Comparison of ENCODE assay signal across 8 mouse cellular contexts in the genomic region with DNA sequence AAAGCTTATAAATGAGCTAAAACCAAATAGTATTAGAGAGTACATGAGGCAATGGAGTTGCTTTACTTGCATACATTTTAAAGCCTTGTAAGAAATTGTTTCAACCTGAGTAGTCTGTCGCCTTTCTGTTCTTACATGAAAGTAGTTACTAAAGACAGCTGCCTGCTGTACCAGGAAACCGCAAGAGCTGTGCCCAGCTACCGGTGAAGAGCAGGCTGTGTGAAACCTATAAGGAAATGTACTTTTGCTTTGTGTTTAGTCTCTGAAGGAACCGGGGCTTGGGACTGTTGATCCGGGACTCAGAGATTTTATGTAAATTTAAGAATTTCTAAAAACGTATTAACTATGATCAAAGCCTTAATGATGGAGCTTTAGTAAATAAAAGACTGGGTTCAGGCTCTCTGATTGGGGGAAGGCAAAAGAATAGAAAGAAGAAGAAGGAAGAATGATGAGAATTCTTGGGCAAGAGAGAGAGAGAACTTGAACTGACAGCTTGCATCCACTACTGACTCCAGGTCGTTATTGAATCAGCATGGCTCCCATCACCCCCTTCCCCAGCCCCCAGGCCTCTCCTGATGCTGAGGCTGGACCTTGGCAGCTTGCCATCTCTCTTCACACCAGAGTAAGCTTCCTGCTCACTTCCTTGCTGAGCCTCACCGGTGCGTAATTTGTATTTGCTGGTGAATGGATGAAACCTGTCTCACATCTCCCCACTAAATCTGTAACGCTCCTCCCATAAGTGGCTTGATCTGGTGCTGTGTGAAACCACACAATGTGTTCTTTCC. TPM values are rescaled to one million over a fixed set of nuclear protein-coding genes. Genes with fewer than 3 reads are reported as not detected.
A peak's percentile ranks its signal among the peaks of the same experiment; 100 is the strongest.
DNase-seq lines count a peak whose midpoint lies in the region; ATAC-seq lines count a peak whose summit lies in the region.

No protein-coding gene starts in this region.

- peak; percentile 11 for DNase-seq in gastrocnemius, postnatal 10 days
- DNase-seq in gastrocnemius, adult 8-10 months (ENCODE audit: low spot score in 2 of 2), result no peak
- peak; percentile 39 to 54 for DNase-seq in spleen, postnatal 36 days (ENCODE audit: low spot score in 2 of 2)
- DNase-seq in spleen, postnatal 10 days (ENCODE audit: low spot score in 2 of 2), result no peak
- DNase-seq in kidney, postnatal 4 days, result peak; percentile 12 to 27
- no peak for DNase-seq in urinary bladder, postnatal 14 days (ENCODE audit: low spot score)
- DNase-seq in adrenal gland, adult 8-10 months, result no peak

- no peak for ATAC-seq in erythroid progenitor cell, adult 5-6 weeks (replicated peaks; ENCODE audit: low FRiP score, poor library complexity, severe bottlenecking)

RNA-seq across cellular contexts. Expression of gene Oxct1, which starts 59.6 kb away (rescaled TPM):
- total RNA-seq in gastrocnemius, postnatal 10 days (2021), result 10 to 100 TPM; 64.5 to 67.1 TPM
- total RNA-seq in gastrocnemius, adult 8-10 months (2022), result 100 to 1,000 TPM; 233 to 311 (median 280) TPM
- total RNA-seq in erythroid progenitor cell, adult 5-6 weeks (2015; ENCODE audit: low replicate concordance), result 12.6 and 13.4 TPM in 2 replicates
- 26.7 and 27.3 TPM in 2 replicates for total RNA-seq in erythroid progenitor cell, adult 5-6 weeks (2017; ENCODE audit: low replicate concordance)
- total RNA-seq in adrenal gland, adult 8-10 months (2022), result 100 to 1,000 TPM; 108 to 155 (median 147) TPM

Comparison
In these comparisons a context has a peak if more than half of its experiments do, and no peak if none do; other contexts are left out.
1. DNase-seq: peak in gastrocnemius, postnatal 10 days (single experiment), spleen, postnatal 36 days (2 of 2) and kidney, postnatal 4 days (2 of 2); none in gastrocnemius, adult 8-10 months (0 of 2), spleen, postnatal 10 days (0 of 2), urinary bladder, postnatal 14 days (single experiment) and adrenal gland, adult 8-10 months (single experiment).